Mouse (Mus musculus) embryo, embryonic 11.5 days (tissue): ENCODE measurements at regions not wholly inside any gene's neighbourhood (a gene's known extent, or its start where the extent isn't known, plus 50 kb on each side); places are given as distances from the start of the nearest gene placed in this dataset.

Experiments
- DNase-seq: peaks from one replicate; pipeline ENCODE4 v3.0.0-alpha.2; 2012; ENCODE audit warnings: low read depth, low spot score

- no peak for DNase-seq
These were observed 188.1 kb downstream of the Emx2 start for GRCm38 (mm10) chr19:59646231-59646630.

GRCm38 (mm10) chr19:59646656-59647055 is 188.5 kb downstream of the Emx2 start:
- DNase-seq, result no peak

- no peak for DNase-seq
These were observed 191.2 kb downstream of the Emx2 start for GRCm38 (mm10) chr19:59649421-59649820.

GRCm38 (mm10) chr19:59650611-59651329 is 192.6 kb downstream of the Emx2 start:
- DNase-seq, result no peak

GRCm38 (mm10) chr19:59653631-59654367 is 195.6 kb downstream of the Emx2 start:
- DNase-seq, result no peak

GRCm38 (mm10) chr19:59655321-59655720 is 197.1 kb downstream of the Emx2 start:
- no peak for DNase-seq

GRCm38 (mm10) chr19:59669793-59670192 is 211.6 kb downstream of the Emx2 start:
- DNase-seq, result no peak

- no peak for DNase-seq
These were observed 215.4 kb downstream of the Emx2 start for GRCm38 (mm10) chr19:59673537-59673936.

GRCm38 (mm10) chr19:59679191-59679590 is 221.0 kb downstream of the Emx2 start:
- DNase-seq, result no peak

- DNase-seq, result no peak
These were observed 222.2 kb downstream of the Emx2 start for GRCm38 (mm10) chr19:59680356-59680755.

GRCm38 (mm10) chr19:59684292-59684691 is 226.1 kb downstream of the Emx2 start:
- no peak for DNase-seq

- DNase-seq, result no peak
These were observed 227.9 kb downstream of the Emx2 start for GRCm38 (mm10) chr19:59685826-59686717.

- DNase-seq, result no peak
These were observed 229.0 kb downstream of the Emx2 start for GRCm38 (mm10) chr19:59687206-59687605.

GRCm38 (mm10) chr19:59687681-59688080 is 229.5 kb downstream of the Emx2 start:
- no peak for DNase-seq

- DNase-seq, result no peak
These were observed 233.4 kb downstream of the Emx2 start for GRCm38 (mm10) chr19:59691541-59692096.

- DNase-seq, result no peak
These were observed 239.5 kb downstream of the Emx2 start for GRCm38 (mm10) chr19:59697628-59698027.

GRCm38 (mm10) chr19:59700187-59700586 is 242.0 kb downstream of the Emx2 start:
- no peak for DNase-seq

GRCm38 (mm10) chr19:59707106-59707505 is 236.3 kb downstream of the Rab11fip2 start:
- no peak for DNase-seq

- no peak for DNase-seq
These were observed 234.3 kb downstream of the Rab11fip2 start for GRCm38 (mm10) chr19:59709180-59709579.

GRCm38 (mm10) chr19:59715086-59715485 is 228.4 kb downstream of the Rab11fip2 start:
- DNase-seq, result no peak

GRCm38 (mm10) chr19:59717813-59718483 is 225.5 kb downstream of the Rab11fip2 start:
- no peak for DNase-seq
